Mouse (Mus musculus): ENCODE data around the gene Acly. TPM values are rescaled to one million over a fixed set of nuclear protein-coding genes. Genes with fewer than 3 reads are reported as not detected.

The Acly gene
- polyA plus RNA-seq, 1 experiment from 2014 or later, result 394 TPM

- Histone ChIP-seq H3K9me3 (ENCODE audit: control insufficient read depth, low read length) (no peaks in the 10 kb centered on the region), H3K4me1 (ENCODE audit: control insufficient read depth, insufficient read depth, low read length) (peaks cover 3% of the 10 kb centered on the region; the same call in 1 of the 2 replicates), H3K4me2 (ENCODE audit: low read depth) (no peak overlapping the region), H3K36me3 (ENCODE audit: control insufficient read depth, insufficient read depth, low read length) (peaks cover 2% of the 10 kb centered on the region; the same call in 1 of the 2 replicates), H3K27me3 (ENCODE audit: control insufficient read depth, insufficient read depth, low read length) (no peaks in the 10 kb centered on the region), H3K4me3 (ENCODE audit: low read depth, low read length) (no peak overlapping the region), H3K27ac (ENCODE audit: low read depth, low read length) (no peak overlapping the region), H3K9ac (ENCODE audit: low read length) (no peak overlapping the region)
- 60% methylated on average over 9 of the region's 9 CpGs for WGBS
- ATAC-seq (ENCODE audit: insufficient read depth, low FRiP score, low TSS enrichment) (no peak), DNase-seq (ENCODE audit: low spot score) (no peak)
Measured at GRCm38 (mm10) chr11:100435678-100436246, 92.0 kb downstream of the Acly start.

DNA sequence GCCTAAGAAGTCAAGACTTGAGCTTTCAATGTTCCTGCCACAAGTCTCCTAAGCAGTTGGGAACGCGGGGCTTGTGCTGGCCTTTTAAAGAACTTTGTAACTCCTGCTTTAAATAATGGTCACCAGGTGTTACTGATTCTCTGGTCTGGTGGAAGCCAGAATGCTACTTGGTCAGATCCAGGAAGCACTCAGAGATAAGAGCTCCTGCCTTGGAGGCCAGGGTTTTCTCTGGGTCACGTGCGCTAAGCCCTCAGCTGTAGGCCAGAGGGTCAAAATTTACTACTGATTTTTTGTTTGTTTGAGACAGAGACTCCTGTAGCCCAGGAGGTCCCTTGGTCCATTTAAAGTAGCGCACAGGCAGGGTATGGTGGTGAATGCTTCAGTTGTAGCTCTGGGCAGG is 95.8 kb downstream of the Acly start:
- no peak overlapping the region for H3K4me2 ChIP-seq (ENCODE audit: low read depth)
- no peaks in the 10 kb centered on the region for H3K27me3 ChIP-seq (ENCODE audit: control insufficient read depth, insufficient read depth, low read length)
- H3K9ac ChIP-seq (ENCODE audit: low read length), result no peak overlapping the region
- H3K9me3 ChIP-seq (ENCODE audit: control insufficient read depth, low read length), result no peaks in the 10 kb centered on the region
- no peak for DNase-seq (ENCODE audit: low spot score)
- no peaks in the 10 kb centered on the region for H3K4me1 ChIP-seq (ENCODE audit: control insufficient read depth, insufficient read depth, low read length)
- no peak for ATAC-seq (ENCODE audit: insufficient read depth, low FRiP score, low TSS enrichment)
- 93% methylated on average over 5 of the region's 5 CpGs for WGBS
- no peak overlapping the region for H3K4me3 ChIP-seq (ENCODE audit: low read depth, low read length)
- H3K27ac ChIP-seq (ENCODE audit: low read depth, low read length), result no peak overlapping the region
- H3K36me3 ChIP-seq (ENCODE audit: control insufficient read depth, insufficient read depth, low read length), result peaks cover 4% of the 10 kb centered on the region; the same call in 1 of the 2 replicates

DNA sequence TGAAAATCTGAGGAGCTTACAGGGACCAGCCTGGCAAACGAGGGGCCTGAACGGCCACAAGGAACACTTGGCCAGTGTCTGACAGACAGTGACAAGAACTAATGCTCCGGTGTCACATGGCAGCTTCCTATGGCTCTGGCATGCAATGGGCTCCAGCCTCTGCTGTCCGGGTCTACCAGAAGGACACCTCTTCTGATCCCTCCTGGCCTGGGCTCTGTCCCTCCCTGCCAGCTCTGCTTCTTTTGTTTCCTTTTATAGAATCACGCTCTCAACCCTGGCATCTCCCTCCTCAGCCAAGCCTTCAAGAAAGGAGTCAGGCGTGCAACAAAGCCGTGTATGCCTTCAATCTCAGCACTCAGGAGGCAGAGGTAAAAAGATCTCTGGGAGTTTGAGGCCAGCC is 97.7 kb downstream of the Acly start:
- no peak for DNase-seq (ENCODE audit: low spot score)
- H3K9ac ChIP-seq (ENCODE audit: low read length), result no peak overlapping the region
- H3K27ac ChIP-seq (ENCODE audit: low read depth, low read length), result no peak overlapping the region
- ATAC-seq (ENCODE audit: insufficient read depth, low FRiP score, low TSS enrichment), result no peak
- no peaks in the 10 kb centered on the region for H3K4me1 ChIP-seq (ENCODE audit: control insufficient read depth, insufficient read depth, low read length)
- no peaks in the 10 kb centered on the region for H3K27me3 ChIP-seq (ENCODE audit: control insufficient read depth, insufficient read depth, low read length)
- no peaks in the 10 kb centered on the region for H3K9me3 ChIP-seq (ENCODE audit: control insufficient read depth, low read length)
- H3K36me3 ChIP-seq (ENCODE audit: control insufficient read depth, insufficient read depth, low read length), result peaks cover 3% of the 10 kb centered on the region; the same call in 1 of the 2 replicates
- no peak overlapping the region for H3K4me3 ChIP-seq (ENCODE audit: low read depth, low read length)
- 92% methylated on average over 7 of the region's 7 CpGs for WGBS
- H3K4me2 ChIP-seq (ENCODE audit: low read depth), result no peak overlapping the region

DNA sequence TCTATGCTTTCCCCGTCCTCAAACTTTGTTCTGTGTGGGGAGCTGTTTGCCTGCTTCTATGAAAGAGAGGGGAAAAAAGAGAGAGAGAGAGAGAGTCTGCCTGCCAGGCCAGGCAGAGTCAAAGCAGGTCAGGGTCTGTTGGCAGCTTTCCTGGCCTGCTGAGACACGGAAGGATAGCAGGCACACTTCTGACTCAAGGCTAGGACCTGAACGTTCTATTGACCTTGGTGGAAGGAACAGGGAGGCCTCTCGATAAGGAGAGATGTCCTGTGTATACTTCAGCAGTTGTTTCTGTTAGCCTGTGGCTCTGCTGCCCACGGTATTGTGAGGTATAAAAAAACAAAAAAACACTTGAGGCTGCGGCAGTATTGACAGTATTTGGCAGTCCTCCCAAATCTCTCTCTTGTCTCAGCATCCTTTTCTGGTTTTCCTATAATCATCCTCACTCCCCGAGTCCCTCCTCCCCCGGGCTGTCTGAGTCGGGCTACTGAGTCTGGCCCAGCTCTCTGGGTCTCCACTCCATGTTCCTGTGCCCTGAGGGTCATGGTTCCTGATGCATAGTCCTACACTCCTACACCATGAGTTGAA is 99.1 kb downstream of the Acly start:
- no peak for DNase-seq (ENCODE audit: low spot score)
- ATAC-seq (ENCODE audit: insufficient read depth, low FRiP score, low TSS enrichment), result no peak
- no peak overlapping the region for H3K27ac ChIP-seq (ENCODE audit: low read depth, low read length)
- 90% methylated on average over 9 of the region's 9 CpGs for whole genome bisulfite sequencing
- H3K4me3 ChIP-seq (ENCODE audit: low read depth, low read length), result no peak overlapping the region
- peaks cover 3% of the 10 kb centered on the region; the same call in 1 of the 2 replicates for H3K36me3 ChIP-seq (ENCODE audit: control insufficient read depth, insufficient read depth, low read length)
- no peaks in the 10 kb centered on the region for H3K4me1 ChIP-seq (ENCODE audit: control insufficient read depth, insufficient read depth, low read length)
- H3K9me3 ChIP-seq (ENCODE audit: control insufficient read depth, low read length), result no peaks in the 10 kb centered on the region
- H3K9ac ChIP-seq (ENCODE audit: low read length), result no peak overlapping the region
- H3K4me2 ChIP-seq (ENCODE audit: low read depth), result no peak overlapping the region
- no peaks in the 10 kb centered on the region for H3K27me3 ChIP-seq (ENCODE audit: control insufficient read depth, insufficient read depth, low read length)

GRCm38 (mm10) chr11:100426820-100427219 is 101.0 kb downstream of the Acly start:
- Histone ChIP-seq H3K4me1 (ENCODE audit: control insufficient read depth, insufficient read depth, low read length) (no peaks in the 10 kb centered on the region), H3K36me3 (ENCODE audit: control insufficient read depth, insufficient read depth, low read length) (peaks cover 5% of the 10 kb centered on the region; the same call in 1 of the 2 replicates), H3K4me2 (ENCODE audit: low read depth) (no peak overlapping the region), H3K9me3 (ENCODE audit: control insufficient read depth, low read length) (no peaks in the 10 kb centered on the region), H3K27ac (ENCODE audit: low read depth, low read length) (no peak overlapping the region), H3K9ac (ENCODE audit: low read length) (no peak overlapping the region), H3K4me3 (ENCODE audit: low read depth, low read length) (no peak overlapping the region), H3K27me3 (ENCODE audit: control insufficient read depth, insufficient read depth, low read length) (no peaks in the 10 kb centered on the region)
- ATAC-seq (ENCODE audit: insufficient read depth, low FRiP score, low TSS enrichment) (no peak), DNase-seq (ENCODE audit: low spot score) (no peak)
- 92% methylated on average over 3 of the region's 3 CpGs for WGBS

Small RNAs within 50 kb of the gene (microRNA-seq; reads per million reads assigned to microRNA genes)
- gene Gm27374 (not detected), gene Mir7116 (0.78 reads per million)

Other genes with a start within 250 kb of the Acly start
- 1,679 and 1,757 TPM in 2 replicates for gene Eif1, start 208.1 kb downstream of the Acly start, polyA plus RNA-seq (2014; fragmentation: Nextera tagmentation; extraction: Ambion mirVana)
- gene Gast, start 193.6 kb downstream of the Acly start, polyA plus RNA-seq (2014; fragmentation: Nextera tagmentation; extraction: Ambion mirVana), result not detected in 2 replicates
- 10.4 and 10.6 TPM in 2 replicates for gene Hap1, start 171.9 kb downstream of the Acly start, polyA plus RNA-seq (2014; fragmentation: Nextera tagmentation; extraction: Ambion mirVana)
- 43.8 and 48.8 TPM in 2 replicates for gene Jup, start 130.2 kb downstream of the Acly start, polyA plus RNA-seq (2014; fragmentation: Nextera tagmentation; extraction: Ambion mirVana)
- 23.7 and 26.0 TPM in 2 replicates for gene P3h4, start 113.2 kb downstream of the Acly start, polyA plus RNA-seq (2014; fragmentation: Nextera tagmentation; extraction: Ambion mirVana)
- 47.7 and 49.4 TPM in 2 replicates for gene Fkbp10, start 112.3 kb downstream of the Acly start, polyA plus RNA-seq (2014; fragmentation: Nextera tagmentation; extraction: Ambion mirVana)
- 110 TPM in 2 replicates for gene Nt5c3b, start 86.2 kb downstream of the Acly start, polyA plus RNA-seq (2014; fragmentation: Nextera tagmentation; extraction: Ambion mirVana)
- gene Klhl10, start 86.1 kb downstream of the Acly start, polyA plus RNA-seq (2014; fragmentation: Nextera tagmentation; extraction: Ambion mirVana), result 0.40 and 0.62 TPM in 2 replicates
- 13.9 and 14.8 TPM in 2 replicates for gene Klhl11, start 55.3 kb downstream of the Acly start, polyA plus RNA-seq (2014; fragmentation: Nextera tagmentation; extraction: Ambion mirVana)
- gene Ttc25, start 17.6 kb upstream of the Acly start, polyA plus RNA-seq (2014; fragmentation: Nextera tagmentation; extraction: Ambion mirVana), result 1.0 and 1.4 TPM in 2 replicates
- 26.1 and 28.0 TPM in 2 replicates for gene Cnp, start 46.9 kb upstream of the Acly start, polyA plus RNA-seq (2014; fragmentation: Nextera tagmentation; extraction: Ambion mirVana)
- gene Nkiras2, start 91.2 kb upstream of the Acly start, polyA plus RNA-seq (2014; fragmentation: Nextera tagmentation; extraction: Ambion mirVana), result 112 and 115 TPM in 2 replicates
- gene Dnajc7, start 92.2 kb upstream of the Acly start, polyA plus RNA-seq (2014; fragmentation: Nextera tagmentation; extraction: Ambion mirVana), result 77.0 and 81.1 TPM in 2 replicates
- gene Zfp385c, start 164.5 kb upstream of the Acly start, polyA plus RNA-seq (2014; fragmentation: Nextera tagmentation; extraction: Ambion mirVana), result 0.32 TPM in 1 of 2 replicates, not detected in the other
- 1.4 and 1.9 TPM in 2 replicates for gene Dhx58, start 176.3 kb upstream of the Acly start, polyA plus RNA-seq (2014; fragmentation: Nextera tagmentation; extraction: Ambion mirVana)
- gene Kat2a, start 184.5 kb upstream of the Acly start, polyA plus RNA-seq (2014; fragmentation: Nextera tagmentation; extraction: Ambion mirVana), result 61.3 and 66.4 TPM in 2 replicates
- not detected in 2 replicates for gene Hspb9, start 185.8 kb upstream of the Acly start, polyA plus RNA-seq (2014; fragmentation: Nextera tagmentation; extraction: Ambion mirVana)
- 58.8 and 63.3 TPM in 2 replicates for gene Rab5c, start 210.2 kb upstream of the Acly start, polyA plus RNA-seq (2014; fragmentation: Nextera tagmentation; extraction: Ambion mirVana)
- 2.2 and 2.4 TPM in 2 replicates for gene Kcnh4, start 231.9 kb upstream of the Acly start, polyA plus RNA-seq (2014; fragmentation: Nextera tagmentation; extraction: Ambion mirVana)
- not detected in 2 replicates for gene Hcrt, start 234.9 kb upstream of the Acly start, polyA plus RNA-seq (2014; fragmentation: Nextera tagmentation; extraction: Ambion mirVana)
- gene Ghdc, start 243.0 kb upstream of the Acly start, polyA plus RNA-seq (2014; fragmentation: Nextera tagmentation; extraction: Ambion mirVana), result 2.2 and 2.4 TPM in 2 replicates